Mouse (Mus musculus) mature B cell (primary cell): ENCODE data around the gene Tyrobp.

Experiments used
- in situ Hi-C: fragments of 300-500 bp; cut with MboI; formaldehyde crosslinking; loops from 2 replicates; pipeline ENCODE4 v1.14.3; 2019

Gene Tyrobp

GRCm38 (mm10) chr7:30413596-30413995, at the start of gene Tyrobp:
TSS of gene Tyrobp (plus strand) at chr7:30413760.
- in situ Hi-C loops: no loop called here

- in situ Hi-C loops: no loop called here
Observed at GRCm38 (mm10) chr7:30367466-30367865, 46.1 kb upstream of the Tyrobp start.

GRCm38 (mm10) chr7:30373501-30373962, 40.0 kb upstream of the Tyrobp start:
- in situ Hi-C loops: loop anchor here (10.0 kb wide), 1 partner anchor 51 kb away; the partner anchor contains the start of gene Nfkbid

- in situ Hi-C loops: no loop called here
Observed at GRCm38 (mm10) chr7:30380061-30380460, 33.5 kb upstream of the Tyrobp start.

GRCm38 (mm10) chr7:30384106-30384505, 29.5 kb upstream of the Tyrobp start:
- in situ Hi-C loops: no loop called here

- in situ Hi-C loops: loop anchor here (5.0 kb wide), 1 partner anchor 34 kb away; no protein-coding TSS in a partner anchor
Observed at GRCm38 (mm10) chr7:30392746-30393520, 20.6 kb upstream of the Tyrobp start.

- in situ Hi-C loops: loop anchor here (5.0 kb wide), 1 partner anchor 34 kb away; no protein-coding TSS in a partner anchor
Observed at GRCm38 (mm10) chr7:30393631-30394030, 19.9 kb upstream of the Tyrobp start.

GRCm38 (mm10) chr7:30394379-30394778, 19.2 kb upstream of the Tyrobp start:
- in situ Hi-C loops: loop anchor here (5.0 kb wide), 1 partner anchor 33 kb away; no protein-coding TSS in a partner anchor

- in situ Hi-C loops: loop anchor here (5.0 kb wide), 1 partner anchor 32 kb away; no protein-coding TSS in a partner anchor
Observed at GRCm38 (mm10) chr7:30394871-30395270, 18.7 kb upstream of the Tyrobp start.

GRCm38 (mm10) chr7:30399671-30400070, 13.9 kb upstream of the Tyrobp start:
- in situ Hi-C loops: no loop called here

GRCm38 (mm10) chr7:30402343-30402742, 11.2 kb upstream of the Tyrobp start:
- in situ Hi-C loops: no loop called here

GRCm38 (mm10) chr7:30408639-30409038, 4.9 kb upstream of the Tyrobp start:
- in situ Hi-C loops: no loop called here

- in situ Hi-C loops: no loop called here
Observed at GRCm38 (mm10) chr7:30409789-30410188, 3.8 kb upstream of the Tyrobp start.

GRCm38 (mm10) chr7:30411023-30411422, 2.5 kb upstream of the Tyrobp start:
- in situ Hi-C loops: no loop called here

- in situ Hi-C loops: no loop called here
Observed at GRCm38 (mm10) chr7:30412735-30413147, 819 bp upstream of the Tyrobp start.

- in situ Hi-C loops: no loop called here
Observed at GRCm38 (mm10) chr7:30417856-30418255, 4.3 kb downstream of the Tyrobp start.

GRCm38 (mm10) chr7:30419561-30420499, 6.3 kb downstream of the Tyrobp start, which contains the start of gene Hcst:
TSS of gene Hcst (minus strand) at chr7:30419854.
- in situ Hi-C loops: loop anchor here (10.0 kb wide), 1 partner anchor 45 kb away; no protein-coding TSS in a partner anchor

GRCm38 (mm10) chr7:30420673-30421072, 7.1 kb downstream of the Tyrobp start:
- in situ Hi-C loops: loop anchor here (10.0 kb wide), 1 partner anchor 46 kb away; no protein-coding TSS in a partner anchor

GRCm38 (mm10) chr7:30421175-30421889, 7.8 kb downstream of the Tyrobp start, which contains the start of gene Nfkbid:
TSS of gene Nfkbid (plus strand) at chr7:30421732.
- in situ Hi-C loops: loop anchor here (10.0 kb wide), 1 partner anchor 47 kb away; no protein-coding TSS in a partner anchor

GRCm38 (mm10) chr7:30421890-30422435, 8.4 kb downstream of the Tyrobp start:
- in situ Hi-C loops: loop anchor here (10.0 kb wide), 1 partner anchor 47 kb away; no protein-coding TSS in a partner anchor

GRCm38 (mm10) chr7:30422560-30422959, 9.0 kb downstream of the Tyrobp start:
- in situ Hi-C loops: loop anchor here (10.0 kb wide), 1 partner anchor 48 kb away; no protein-coding TSS in a partner anchor
